Mouse (Mus musculus) Patski (cell line): ENCODE measurements at regions not wholly inside any gene's neighbourhood (a gene's known extent, or its start where the extent isn't known, plus 50 kb on each side); places are given as distances from the start of the nearest gene placed in this dataset.

Experiments
- ATAC-seq: fragments of 100-300 bp; one replicate; pipeline ENCODE4 v1.8.0; 2021
- CTCF ChIA-PET: fragments of 350-600 bp; sonication (Branson Sonifier 250); formaldehyde crosslinking; loops from one replicate; lab custom pipeline; 2022; ENCODE audit warnings: inconsistent platforms; lab: Charles Lee
- POLR2A ChIA-PET: fragments of 350-600 bp; sonication (Branson Sonifier 250); formaldehyde crosslinking; loops from one replicate; lab custom pipeline; 2022; ENCODE audit warnings: antibody characterized with exemption, inconsistent platforms; lab: Charles Lee
- DNase-seq: peaks from one replicate; pipeline ENCODE4 v3.0.0-alpha.2; 2011; ENCODE audit warnings: low read depth, low spot score
- H3K27me3 ChIP-seq: fragments of 371-371 bp; one replicate; pipeline ENCODE4 v1.5.1; 2021
- CTCF ChIP-seq: fragments of 100-300 bp; IDR thresholded peaks from one replicate; pipeline ENCODE4 v1.5.1; 2021
- in situ Hi-C: fragments of 300-500 bp; cut with MboI; formaldehyde crosslinking; loops from 3 replicates; pipeline ENCODE4 v1.11.1; 2018; ENCODE audit warnings: low pct_unique_long_range_greater_than_20kb, mixed read lengths

- TF ChIP-seq CTCF, result no peak
- DNase-seq (no peak), ATAC-seq (no peak)
- ChIA-PET CTCF (interaction anchor here (2.2 kb wide), 1 partner anchor 9 kb away, joined by 7 read pairs; no protein-coding TSS in a partner anchor), POLR2A (no interaction called here)
- no peaks in the 10 kb centered on the region for H3K27me3 ChIP-seq
- in situ Hi-C loops, result no loop called here
Measured at GRCm38 (mm10) chr1:183548752-183549387, 130.9 kb downstream of the Hhipl2 start.

GRCm38 (mm10) chr1:183552617-183553016 lies 134.6 kb downstream of the Hhipl2 start:
- peak; percentile 30 for TF ChIP-seq CTCF
- POLR2A ChIA-PET, result no interaction called here
- no peak for DNase-seq
- CTCF ChIA-PET, result no interaction called here
- no peak for ATAC-seq
- in situ Hi-C loops, result no loop called here
- H3K27me3 ChIP-seq, result no peaks in the 10 kb centered on the region

- ChIA-PET CTCF (interaction anchor here (1.0 kb wide), 1 partner anchor 37 kb away, joined by 3 read pairs; no protein-coding TSS in a partner anchor), POLR2A (no interaction called here)
- in situ Hi-C loops, result no loop called here
- no peak for TF ChIP-seq CTCF
- DNase-seq, result no peak
- ATAC-seq, result no peak
- no peaks in the 10 kb centered on the region for H3K27me3 ChIP-seq
Measured at GRCm38 (mm10) chr1:183553219-183553618, 135.2 kb downstream of the Hhipl2 start.

- ATAC-seq (no peak), DNase-seq (no peak)
- no peaks in the 10 kb centered on the region for H3K27me3 ChIP-seq
- CTCF ChIA-PET, result no interaction called here
- in situ Hi-C loops, result no loop called here
- no peak for TF ChIP-seq CTCF
- POLR2A ChIA-PET, result no interaction called here
Measured at GRCm38 (mm10) chr1:183562853-183563252, 144.8 kb downstream of the Hhipl2 start.

GRCm38 (mm10) chr1:183573621-183574585 lies 155.9 kb downstream of the Hhipl2 start:
- in situ Hi-C loops, result no loop called here
- ChIA-PET POLR2A (no interaction called here), CTCF (interaction anchor here (1.0 kb wide), 1 partner anchor 9 kb away, joined by 3 read pairs; no protein-coding TSS in a partner anchor)
- DNase-seq, result peak; percentile 50
- no peak for TF ChIP-seq CTCF
- H3K27me3 ChIP-seq, result no peaks in the 10 kb centered on the region
- ATAC-seq, result peak; percentile 62

- no peak for TF ChIP-seq CTCF
- peaks cover 5% of the 10 kb centered on the region for H3K27me3 ChIP-seq
- ChIA-PET POLR2A (no interaction called here), CTCF (no interaction called here)
- DNase-seq, result no peak
- no peak for ATAC-seq
- in situ Hi-C loops, result no loop called here
Measured at GRCm38 (mm10) chr1:183584861-183585260, 166.8 kb downstream of the Hhipl2 start.

- in situ Hi-C loops, result no loop called here
- ChIA-PET CTCF (no interaction called here), POLR2A (no interaction called here)
- no peak for TF ChIP-seq CTCF
- DNase-seq (no peak), ATAC-seq (no peak)
- peaks cover 5% of the 10 kb centered on the region for H3K27me3 ChIP-seq
Measured at GRCm38 (mm10) chr1:183586406-183586805, 168.4 kb downstream of the Hhipl2 start.

GRCm38 (mm10) chr1:183595306-183595705 lies 177.3 kb downstream of the Hhipl2 start:
- in situ Hi-C loops, result no loop called here
- ChIA-PET CTCF (no interaction called here), POLR2A (no interaction called here)
- no peak for TF ChIP-seq CTCF
- no peaks in the 10 kb centered on the region for H3K27me3 ChIP-seq
- no peak for DNase-seq
- ATAC-seq, result no peak

GRCm38 (mm10) chr1:183600466-183600865 lies 182.5 kb downstream of the Hhipl2 start:
- in situ Hi-C loops, result no loop called here
- ChIA-PET CTCF (interaction anchor here (0.8 kb wide), 1 partner anchor 19 kb away, joined by 3 read pairs; no protein-coding TSS in a partner anchor), POLR2A (no interaction called here)
- DNase-seq (peak; percentile 30), ATAC-seq (peak; percentile 83)
- TF ChIP-seq CTCF, result no peak
- H3K27me3 ChIP-seq, result no peaks in the 10 kb centered on the region

- no peak for TF ChIP-seq CTCF
- CTCF ChIA-PET, result interaction anchor here (1.8 kb wide), 1 partner anchor 10 kb away, joined by 5 read pairs; no protein-coding TSS in a partner anchor
- in situ Hi-C loops, result no loop called here
- ATAC-seq (no peak), DNase-seq (no peak)
- POLR2A ChIA-PET, result no interaction called here
- H3K27me3 ChIP-seq, result no peaks in the 10 kb centered on the region
Measured at GRCm38 (mm10) chr1:183611966-183612694, 194.1 kb downstream of the Hhipl2 start.
